Mouse (Mus musculus) liver, embryonic 14.5 days (tissue): ENCODE measurements around the gene Igflr1.

Source experiments
- CTCF ChIP-seq: IDR thresholded peaks from 2 replicates; pipeline ENCODE4 v1.5.1; 2016; ENCODE audit warnings: antibody characterized with exemption, low read depth, control low read depth
- EP300 ChIP-seq: IDR thresholded peaks from 2 replicates; pipeline ENCODE4 v1.6.1; 2016; ENCODE audit warnings: antibody characterized with exemption, low read depth

- TF ChIP-seq CTCF, result no peak
- no peak for TF ChIP-seq EP300
Observed at GRCm38 (mm10) chr7:30599933-30600353, 34.7 kb downstream of the Igflr1 start.
